Comparison of ENCODE assay signal across 12 mouse cellular contexts in genomic region chr2:76504122-76504839, GRCm38 (mm10).
DNase-seq lines count a peak whose midpoint lies in the region; ATAC-seq lines count a peak whose summit lies in the region.
"Had no signal": no experiment of that assay in that cellular context is flagged by ENCODE, and none has a peak within 500 bp of the region (broad histone marks: within the 10 kb centered on the region; RNA-seq: fewer than 3 reads in every experiment).

No protein-coding gene starts in this region.

- peaks cover 9% of the 10 kb centered on the region; the same call in 1 of the 2 replicates for H3K4me1 ChIP-seq in kidney, embryonic 15.5 days
- no peaks in the 10 kb centered on the region for H3K4me1 ChIP-seq in forebrain, embryonic 13.5 days
- H3K4me1 ChIP-seq: heart, embryonic 12.5 days; liver, embryonic 12.5 days had no signal

- H3K9me3 ChIP-seq in kidney, embryonic 15.5 days (replicated peaks), result no peaks in the 10 kb centered on the region; the same call in 1 of the 2 replicates
- no peaks in the 10 kb centered on the region for H3K9me3 ChIP-seq in forebrain, embryonic 13.5 days (replicated peaks)
- H3K9me3 ChIP-seq: liver, embryonic 12.5 days had no signal

- peak overlapping the region; percentile 67 for H3K27ac ChIP-seq in kidney, embryonic 15.5 days
- no peak overlapping the region for H3K27ac ChIP-seq in forebrain, embryonic 13.5 days
- H3K27ac ChIP-seq: liver, embryonic 12.5 days had no signal

- H3K36me3 ChIP-seq in kidney, embryonic 15.5 days, result no peaks in the 10 kb centered on the region
- no peaks in the 10 kb centered on the region for H3K36me3 ChIP-seq in forebrain, embryonic 13.5 days (ENCODE audit: poor library complexity, severe bottlenecking)
- H3K36me3 ChIP-seq: heart, embryonic 12.5 days; liver, embryonic 12.5 days had no signal

- WGBS in kidney, embryonic 15.5 days, result 21% methylated on average over 12 of the region's 12 CpGs
- 55% methylated on average over 12 of the region's 12 CpGs for WGBS in forebrain, embryonic 13.5 days

- DNase-seq in right cerebral cortex, adult 2 months (ENCODE audit: low spot score in 2 of 2), result peak; percentile 17 to 29
- no peak for DNase-seq in right cerebral cortex, postnatal 36 days (ENCODE audit: low spot score in 2 of 2)
- peak; percentile 58 to 71 for DNase-seq in adrenal gland, postnatal 36 days
- no peak for DNase-seq in neural tube, embryonic 10.5 days (ENCODE audit: extremely low spot score, low spot score)
- DNase-seq in spleen, adult 18-20 months, result no peak
- DNase-seq: cerebellum, adult 11 months; gastrocnemius, postnatal 10 days had no signal

- 0 out of 2 replicates have a peak, but pooled peaks have one; percentile 46 for ATAC-seq in kidney, embryonic 15.5 days (replicated peaks; ENCODE audit: low FRiP score)
- no peak for ATAC-seq in forebrain, embryonic 13.5 days
- ATAC-seq: activated CD4-positive, CD25-positive, alpha-beta regulatory T cell, adult 4 months; liver, embryonic 12.5 days had no signal

- H3K9ac ChIP-seq in kidney, embryonic 15.5 days, result no peak overlapping the region
- no peak overlapping the region for H3K9ac ChIP-seq in forebrain, embryonic 13.5 days
- H3K9ac ChIP-seq: heart, embryonic 12.5 days; liver, embryonic 12.5 days had no signal

- H3K27me3 ChIP-seq in kidney, embryonic 15.5 days, result no peaks in the 10 kb centered on the region
- H3K27me3 ChIP-seq in forebrain, embryonic 13.5 days, result no peaks in the 10 kb centered on the region
- H3K27me3 ChIP-seq: heart, embryonic 12.5 days; liver, embryonic 12.5 days had no signal

- no peak overlapping the region for H3K4me3 ChIP-seq in kidney, embryonic 15.5 days (replicated peaks)
- H3K4me3 ChIP-seq in forebrain, embryonic 13.5 days, result no peak overlapping the region
- H3K4me3 ChIP-seq: heart, embryonic 12.5 days; liver, embryonic 12.5 days had no signal

- H3K4me2 ChIP-seq in kidney, embryonic 15.5 days, result peak overlapping the region; percentile 14; the same call in 1 of the 2 replicates
- no peak overlapping the region for H3K4me2 ChIP-seq in forebrain, embryonic 13.5 days
- H3K4me2 ChIP-seq: heart, embryonic 12.5 days; liver, embryonic 12.5 days had no signal

Comparison
In these comparisons a context has a peak if more than half of its experiments do, and no peak if none do; other contexts are left out.
1. DNase-seq: peak in right cerebral cortex, adult 2 months (2 of 2) and adrenal gland, postnatal 36 days (2 of 2); none in right cerebral cortex, postnatal 36 days (0 of 2), neural tube, embryonic 10.5 days (single experiment) and spleen, adult 18-20 months (0 of 2).